Mouse (Mus musculus) erythroblast, adult 5-6 weeks (primary cell): ENCODE measurements at regions not wholly inside any gene's neighbourhood (a gene's known extent, or its start where the extent isn't known, plus 50 kb on each side); places are given as distances from the start of the nearest gene placed in this dataset.
"Not testable (repeated sequence)": the region's sequence is repeated elsewhere in the genome, so short reads cannot be mapped to it uniquely, and the experiment has no call there.

Experiments used
- ATAC-seq: replicated peaks from 2 replicates; pipeline ENCODE4 v1.8.0; 2016; ENCODE audit warnings: moderate number of reproducible peaks, mild to moderate bottlenecking, moderate TSS enrichment, inconsistent platforms; ENCODE audit not compliant: poor library complexity, low FRiP score, severe bottlenecking

DNA sequence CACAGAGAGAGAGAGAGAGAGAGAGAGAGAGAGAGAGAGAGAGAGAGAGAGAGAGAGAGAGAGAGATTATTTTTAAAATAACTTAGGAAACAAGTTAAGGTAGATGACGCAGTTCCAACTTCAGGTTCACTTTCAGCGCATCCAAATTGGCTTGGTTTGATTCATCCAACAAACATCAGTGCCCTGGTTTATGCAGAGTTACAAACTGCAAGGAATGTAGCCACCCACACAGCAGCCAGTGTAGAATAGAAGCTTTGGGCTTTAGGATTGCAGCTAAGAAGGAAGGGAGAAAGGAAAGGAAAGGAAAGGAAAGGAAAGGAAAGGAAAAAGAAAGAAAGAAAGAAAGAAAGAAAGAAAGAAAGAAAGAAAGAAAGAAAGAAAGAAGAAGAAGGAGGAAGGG is 56.9 kb upstream of the Akap13 start:
- ATAC-seq: not testable (repeated sequence)

DNA sequence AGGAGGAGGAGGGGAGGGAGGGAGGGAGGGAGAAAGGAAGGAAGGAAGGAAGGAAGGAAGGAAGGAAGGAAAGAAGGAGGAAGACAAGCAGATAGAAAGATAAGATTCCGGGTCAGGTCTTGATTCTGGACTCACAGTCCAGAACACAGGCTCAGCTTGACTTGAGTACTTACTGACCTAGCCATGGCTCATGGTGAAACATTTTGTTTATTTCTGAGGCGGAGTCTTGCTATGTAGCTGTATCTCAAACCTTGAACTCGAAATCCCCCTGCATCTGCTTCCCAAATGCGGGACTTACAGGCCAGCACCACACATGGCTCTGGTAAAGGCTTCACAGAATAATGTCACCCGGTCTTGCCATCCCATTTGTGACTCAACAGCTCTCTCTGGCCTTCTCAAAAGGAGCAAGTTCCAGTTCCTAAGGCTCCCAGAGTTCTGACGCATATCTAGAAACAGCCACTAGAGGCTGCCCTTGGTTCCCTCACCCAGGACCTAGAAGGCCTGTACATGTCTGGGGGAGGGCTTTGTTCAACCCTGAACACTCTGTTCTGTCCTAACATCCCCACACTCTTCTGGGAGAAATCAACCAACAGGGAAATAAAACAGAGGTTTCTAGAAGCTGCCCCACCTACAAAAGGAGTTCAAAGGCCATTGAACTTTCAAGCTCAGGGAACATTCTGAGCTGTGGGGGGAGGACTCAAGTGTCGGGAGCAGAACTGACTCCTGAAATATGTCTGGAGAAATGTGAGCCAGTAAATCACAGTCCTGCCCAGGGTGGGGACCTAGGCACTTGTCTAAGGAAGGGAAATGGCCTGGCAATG is 56.2 kb upstream of the Akap13 start:
- ATAC-seq: no peak

- no peak for ATAC-seq
Measured at GRCm38 (mm10) chr7:75400471-75400870, 54.9 kb upstream of the Akap13 start.

GRCm38 (mm10) chr7:75404955-75405354 is 50.4 kb upstream of the Akap13 start:
- no peak for ATAC-seq
